Mouse (Mus musculus) megakaryocyte, embryonic 14.5 days (primary cell): ENCODE data around the gene Dctn3.

Experiments used
- FLI1 ChIP-seq: IDR thresholded peaks from 2 replicates; pipeline ENCODE4 v1.6.1; 2012; ENCODE audit warnings: low read length, inconsistent platforms, mixed read lengths
- GATA1 ChIP-seq: IDR thresholded peaks from 3 replicates; pipeline ENCODE4 v1.6.1; 2012; ENCODE audit warnings: mixed read lengths, low read length, inconsistent platforms, borderline replicate concordance

DNA sequence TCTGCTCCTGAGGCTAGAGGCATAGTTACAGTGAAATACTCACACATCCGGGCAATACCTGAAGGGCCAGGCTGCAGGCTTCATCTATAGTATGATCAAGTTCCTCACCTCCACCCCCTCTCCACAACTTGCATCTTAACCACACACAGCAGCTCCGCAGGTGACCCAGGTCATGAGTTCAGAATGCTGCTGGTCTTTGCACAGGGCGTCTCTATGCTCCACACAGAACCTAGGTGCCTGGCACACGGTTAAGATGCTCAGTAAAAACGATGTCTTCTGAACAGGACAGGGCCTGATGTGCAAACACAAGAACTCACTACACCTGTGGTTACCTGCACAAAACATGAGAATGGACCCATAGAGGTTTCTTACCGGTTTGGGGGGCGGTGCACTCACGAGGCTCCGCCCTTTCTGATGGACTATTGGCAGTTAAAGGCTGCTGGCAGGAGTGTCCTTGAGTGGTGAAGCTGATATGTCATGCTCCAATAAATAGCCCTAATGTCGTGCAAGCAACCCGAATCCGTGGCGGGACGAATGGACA is 31.9 kb upstream of the Dctn3 start, which contains the start of gene Galt:
- TF ChIP-seq GATA1 (no peak), FLI1 (no peak)
